Mouse (Mus musculus) neural tube, embryonic 14.5 days (tissue): ENCODE results near the gene Kifc3. TPM values are rescaled to one million over a fixed set of nuclear protein-coding genes. Genes with fewer than 3 reads are reported as not detected.

Experiments used
- ATAC-seq: fragments of 200-750 bp; cut with Nextera tagmentation; 2 replicates; pipeline ENCODE4 v1.8.0; 2017; ENCODE audit warnings: low read depth, mild to moderate bottlenecking, moderate TSS enrichment, moderate library complexity
- H3K27ac ChIP-seq: fragments of 300-500 bp; sonication (generic); 2 replicates; pipeline ENCODE4 v1.5.1; 2014; ENCODE audit warnings: low read depth, mild to moderate bottlenecking, control low read depth, low read length, moderate library complexity, mixed read lengths
- H3K27me3 ChIP-seq: fragments of 300-500 bp; sonication (generic); 2 replicates; pipeline ENCODE4 v1.6.1; 2014; ENCODE audit warnings: low read length; ENCODE audit not compliant: control insufficient read depth, insufficient read depth
- H3K36me3 ChIP-seq: fragments of 300-500 bp; sonication (generic); 2 replicates; pipeline ENCODE4 v1.6.1; 2014; ENCODE audit warnings: low read length, mixed read lengths; ENCODE audit not compliant: control insufficient read depth, insufficient read depth
- H3K4me1 ChIP-seq: fragments of 300-500 bp; sonication (generic); 2 replicates; pipeline ENCODE4 v1.6.1; 2014; ENCODE audit warnings: low read length; ENCODE audit not compliant: control insufficient read depth, insufficient read depth
- H3K4me2 ChIP-seq: fragments of 300-500 bp; sonication (generic); 2 replicates; pipeline ENCODE4 v1.6.1; 2014; ENCODE audit warnings: mild to moderate bottlenecking, low read depth, low read length, control low read depth
- H3K4me3 ChIP-seq: fragments of 300-500 bp; sonication (generic); 2 replicates; pipeline ENCODE4 v1.5.1; 2014; ENCODE audit warnings: low read depth, low read length, control low read depth, mixed read lengths
- H3K9ac ChIP-seq: fragments of 300-500 bp; sonication (generic); replicated peaks from 2 replicates; pipeline ENCODE4 v1.6.1; 2014; ENCODE audit warnings: low read depth, mild to moderate bottlenecking, control low read depth, low read length, mixed read lengths
- H3K9me3 ChIP-seq: fragments of 300-500 bp; sonication (generic); 2 replicates; pipeline ENCODE4 v1.6.1; 2016; ENCODE audit warnings: low read length; ENCODE audit not compliant: control insufficient read depth
- WGBS: fragments of 180-500 bp; shearing (Covaris S2); extraction: QIAGEN DNeasy Blood & Tissue Kit; methylation state at CpG from one replicate; pipeline ENCODE4 v1.1.7; 2014; 5-methylcytosine and 5-hydroxymethylcytosine counted together
- polyA plus RNA-seq: library from polyadenylated mRNA; unstranded; fragments of >200 nt; fragmentation: Nextera tagmentation; extraction: Ambion mirVana; gene quantifications from 2 replicates; pipeline ENCODE4 v1.2.1, GENCODE M21; 2014

Kifc3 gene
- polyA plus RNA-seq, 1 experiment from 2014 or later: 15.9 TPM

DNA sequence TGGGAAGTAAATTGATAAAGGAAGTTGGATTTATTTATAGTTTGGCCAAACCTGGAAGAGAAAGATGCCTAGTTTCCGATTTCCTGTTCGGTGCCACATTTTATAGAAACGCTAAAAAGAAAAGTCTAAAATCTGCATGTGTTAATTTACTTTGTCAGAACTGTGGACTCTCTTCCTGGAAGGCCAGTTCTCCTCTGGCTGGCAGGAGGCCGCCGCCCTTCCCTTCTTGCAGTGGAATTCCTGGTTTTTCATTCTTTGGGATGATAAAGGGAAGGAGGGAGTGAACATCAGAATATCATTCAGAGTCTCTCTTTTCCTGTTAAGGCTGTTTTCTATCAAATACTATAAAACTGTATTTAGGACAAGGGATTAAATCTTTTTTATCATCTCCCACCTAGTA lies 15.0 kb downstream of the Kifc3 start:
- H3K9ac ChIP-seq: no peak overlapping the region
- H3K4me3 ChIP-seq: no peak overlapping the region
- no peaks in the 10 kb centered on the region for H3K27me3 ChIP-seq
- no peak overlapping the region for H3K27ac ChIP-seq
- ATAC-seq: no peak
- no peaks in the 10 kb centered on the region for H3K36me3 ChIP-seq
- WGBS: 80% methylated on average over 5 of the region's 5 CpGs
- no peak overlapping the region for H3K4me2 ChIP-seq
- no peaks in the 10 kb centered on the region for H3K4me1 ChIP-seq
- no peaks in the 10 kb centered on the region for H3K9me3 ChIP-seq

DNA sequence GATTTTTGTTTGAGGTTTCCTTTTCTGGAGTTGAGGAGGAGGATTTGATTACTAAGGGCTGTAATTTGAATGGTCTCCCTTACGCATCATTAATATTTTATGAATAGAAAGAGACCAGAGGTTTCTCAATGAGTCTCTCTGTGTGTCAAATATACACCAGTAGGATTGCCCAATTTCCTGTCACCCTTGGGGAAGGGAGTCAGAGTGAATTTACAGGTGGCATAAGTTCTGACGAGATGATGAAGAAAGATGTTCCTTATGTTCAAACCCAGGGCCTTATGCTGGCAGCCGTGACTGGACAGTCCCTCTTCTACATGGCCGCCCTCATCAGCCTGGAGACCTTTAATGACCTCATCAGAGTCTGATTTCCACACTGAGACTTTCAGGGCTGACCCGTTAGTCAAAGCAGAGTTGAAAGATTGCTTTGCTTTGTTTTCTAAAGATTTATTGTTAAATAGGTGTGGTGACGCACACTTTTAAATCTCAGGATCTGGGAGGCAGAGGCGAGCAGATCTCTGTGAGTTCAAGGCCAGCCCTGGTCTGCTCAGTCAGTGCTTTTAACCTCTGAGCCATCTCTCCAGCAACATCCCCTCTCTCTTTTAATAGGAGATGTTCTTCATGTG lies 16.6 kb downstream of the Kifc3 start:
- Histone ChIP-seq H3K9ac (no peak overlapping the region), H3K4me1 (no peaks in the 10 kb centered on the region), H3K4me2 (no peak overlapping the region), H3K9me3 (no peaks in the 10 kb centered on the region), H3K4me3 (no peak overlapping the region), H3K36me3 (no peaks in the 10 kb centered on the region), H3K27me3 (no peaks in the 10 kb centered on the region), H3K27ac (no peak overlapping the region)
- whole genome bisulfite sequencing: 70% methylated on average over 7 of the region's 7 CpGs
- ATAC-seq: no peak

- Histone ChIP-seq H3K27ac (no peak overlapping the region), H3K36me3 (no peaks in the 10 kb centered on the region), H3K9me3 (no peaks in the 10 kb centered on the region), H3K9ac (no peak overlapping the region), H3K4me3 (no peak overlapping the region), H3K4me1 (no peaks in the 10 kb centered on the region), H3K27me3 (no peaks in the 10 kb centered on the region), H3K4me2 (no peak overlapping the region)
- ATAC-seq: no peak
- WGBS: 50% methylated on average over 10 of the region's 10 CpGs
Observed at GRCm38 (mm10) chr8:95185104-95185503, 17.5 kb downstream of the Kifc3 start.

GRCm38 (mm10) chr8:95184171-95184570 lies 18.4 kb downstream of the Kifc3 start:
- Histone ChIP-seq H3K36me3 (no peaks in the 10 kb centered on the region), H3K4me3 (no peak overlapping the region), H3K4me1 (no peaks in the 10 kb centered on the region), H3K9ac (no peak overlapping the region), H3K9me3 (no peaks in the 10 kb centered on the region), H3K4me2 (no peak overlapping the region), H3K27ac (no peak overlapping the region), H3K27me3 (no peaks in the 10 kb centered on the region)
- ATAC-seq: no peak
- WGBS: 89% methylated on average over 12 of the region's 12 CpGs

DNA sequence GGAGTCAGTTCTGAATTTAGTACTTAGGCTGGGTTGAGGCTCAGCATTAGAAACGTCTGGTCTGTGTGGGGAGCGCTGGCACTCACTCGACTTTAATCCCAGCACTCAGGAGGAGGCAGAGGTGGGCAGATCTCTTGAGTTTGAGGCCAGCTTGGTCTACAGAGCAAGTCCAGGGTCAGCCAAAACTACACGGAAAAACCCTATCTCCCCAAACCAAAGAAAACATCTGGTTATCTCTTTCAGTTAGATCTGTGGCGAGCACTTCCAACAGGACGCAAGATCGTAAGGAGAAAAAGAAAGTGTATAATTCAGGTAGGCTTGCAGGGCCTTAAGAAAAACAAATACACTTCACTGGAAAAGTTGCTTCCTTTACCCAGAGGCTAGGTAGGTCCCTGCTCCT lies 20.8 kb downstream of the Kifc3 start:
- Histone ChIP-seq H3K9me3 (no peaks in the 10 kb centered on the region), H3K4me3 (no peak overlapping the region), H3K27me3 (no peaks in the 10 kb centered on the region), H3K27ac (no peak overlapping the region), H3K36me3 (no peaks in the 10 kb centered on the region), H3K4me2 (no peak overlapping the region), H3K4me1 (no peaks in the 10 kb centered on the region), H3K9ac (no peak overlapping the region)
- no peak for ATAC-seq
- WGBS: 75% methylated on average over 7 of the region's 7 CpGs

GRCm38 (mm10) chr8:95178191-95178590 lies 24.4 kb downstream of the Kifc3 start:
- no peak overlapping the region for H3K4me3 ChIP-seq
- ATAC-seq: no peak
- no peak overlapping the region for H3K27ac ChIP-seq
- no peaks in the 10 kb centered on the region for H3K27me3 ChIP-seq
- no peak overlapping the region for H3K9ac ChIP-seq
- no peaks in the 10 kb centered on the region for H3K9me3 ChIP-seq
- 88% methylated on average over 4 of the region's 4 CpGs for WGBS
- no peaks in the 10 kb centered on the region for H3K36me3 ChIP-seq
- no peak overlapping the region for H3K4me2 ChIP-seq
- H3K4me1 ChIP-seq: peaks cover 14% of the 10 kb centered on the region

DNA sequence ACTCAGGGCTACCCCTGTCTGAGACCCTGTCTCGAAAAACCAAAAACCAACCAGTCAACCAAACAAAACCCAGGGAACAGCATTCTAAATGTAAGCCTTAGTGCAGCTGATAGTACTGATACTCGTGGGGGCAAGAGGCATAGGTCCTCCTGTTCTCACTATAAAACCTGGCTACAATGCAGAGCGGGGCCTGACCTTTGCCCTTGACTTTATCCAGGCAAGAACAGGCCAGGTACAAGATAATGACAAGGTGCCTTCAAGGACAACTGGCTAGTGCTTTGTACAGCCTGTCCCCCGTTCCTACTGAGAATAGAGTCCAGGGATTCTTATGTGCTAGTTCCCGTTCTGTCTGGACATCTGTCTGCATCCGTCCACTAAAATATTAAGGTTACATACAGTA lies 25.6 kb downstream of the Kifc3 start:
- H3K4me2 ChIP-seq: no peak overlapping the region
- no peak for ATAC-seq
- peak overlapping the region; percentile 90 for H3K27ac ChIP-seq
- no peaks in the 10 kb centered on the region for H3K9me3 ChIP-seq
- H3K4me3 ChIP-seq: no peak overlapping the region
- H3K9ac ChIP-seq: no peak overlapping the region
- WGBS: 92% methylated on average over 6 of the region's 6 CpGs
- H3K4me1 ChIP-seq: peaks cover 14% of the 10 kb centered on the region
- H3K36me3 ChIP-seq: no peaks in the 10 kb centered on the region
- no peaks in the 10 kb centered on the region for H3K27me3 ChIP-seq

DNA sequence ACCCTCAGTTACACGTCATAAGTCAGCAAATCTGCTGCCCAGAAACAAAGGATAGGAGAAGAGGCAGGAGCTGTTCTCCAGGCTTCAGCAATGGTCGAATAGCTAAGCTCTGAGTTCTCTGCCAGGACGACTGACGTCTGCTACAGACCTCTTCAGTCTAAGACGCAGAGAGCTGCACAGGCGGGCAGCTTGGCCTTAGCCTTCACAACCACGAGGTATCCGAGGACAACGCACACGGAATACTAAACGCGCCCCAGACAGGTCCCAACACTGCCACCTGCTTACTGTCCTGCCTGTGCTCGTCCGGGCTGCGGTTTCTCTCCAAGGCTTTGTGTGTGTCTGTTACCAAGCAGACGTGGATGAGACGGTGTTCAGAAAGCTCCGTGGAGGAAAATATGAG lies 26.8 kb downstream of the Kifc3 start:
- Histone ChIP-seq H3K9me3 (no peaks in the 10 kb centered on the region), H3K4me1 (peaks cover 14% of the 10 kb centered on the region), H3K27me3 (no peaks in the 10 kb centered on the region), H3K27ac (peak overlapping the region; percentile 90), H3K4me2 (peak overlapping the region; percentile 18; the same call in 1 of the 2 replicates), H3K9ac (no peak overlapping the region), H3K36me3 (no peaks in the 10 kb centered on the region), H3K4me3 (no peak overlapping the region)
- ATAC-seq: peak; percentile 93
- WGBS: 17% methylated on average over 18 of the region's 18 CpGs

DNA sequence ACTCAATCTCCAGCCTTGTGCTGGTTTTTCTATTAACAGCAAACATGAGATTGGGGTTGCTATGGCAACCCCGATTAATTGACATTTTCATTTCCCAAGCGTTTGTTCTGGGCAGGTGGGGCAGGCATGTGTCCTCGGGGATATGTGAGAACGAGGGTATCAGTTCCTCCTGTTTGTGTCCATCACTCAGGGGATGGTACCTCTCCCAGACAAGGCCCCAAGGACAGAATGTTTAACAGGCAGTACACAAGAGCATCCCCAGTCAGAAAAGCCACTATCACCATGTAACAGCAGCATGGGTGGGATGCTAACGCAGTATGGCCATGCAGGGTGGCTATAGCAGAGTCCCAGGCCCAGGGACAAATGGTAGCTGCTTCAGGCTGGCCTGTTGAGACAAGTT lies 27.3 kb downstream of the Kifc3 start:
- peaks cover 14% of the 10 kb centered on the region for H3K4me1 ChIP-seq
- H3K9ac ChIP-seq: no peak overlapping the region
- peak overlapping the region; percentile 18; the same call in 1 of the 2 replicates for H3K4me2 ChIP-seq
- 35% methylated on average over 5 of the region's 5 CpGs for WGBS
- H3K27ac ChIP-seq: peak overlapping the region; percentile 90
- no peaks in the 10 kb centered on the region for H3K27me3 ChIP-seq
- ATAC-seq: peak; percentile 64
- H3K36me3 ChIP-seq: no peaks in the 10 kb centered on the region
- no peak overlapping the region for H3K4me3 ChIP-seq
- no peaks in the 10 kb centered on the region for H3K9me3 ChIP-seq
